Mouse (Mus musculus) ES-Bruce4 (cell line): ENCODE data around the gene Abhd15. TPM values are rescaled to one million over a fixed set of nuclear protein-coding genes. Genes with fewer than 3 reads are reported as not detected.

Experiments
- H3K27ac ChIP-seq: 2 replicates; pipeline ENCODE4 v1.5.1; 2012; ENCODE audit warnings: low read length, inconsistent platforms; ENCODE audit not compliant: insufficient read depth
- H3K27me3 ChIP-seq: 2 replicates; pipeline ENCODE4 v1.6.1; 2012; ENCODE audit warnings: mild to moderate bottlenecking, low read length, inconsistent platforms; ENCODE audit not compliant: control insufficient read depth, poor library complexity, insufficient read depth, severe bottlenecking
- H3K36me3 ChIP-seq: 2 replicates; pipeline ENCODE4 v1.6.1; 2012; ENCODE audit warnings: inconsistent platforms, mild to moderate bottlenecking, low read length, moderate library complexity; ENCODE audit not compliant: control insufficient read depth, poor library complexity, insufficient read depth, severe bottlenecking
- H3K4me1 ChIP-seq: one replicate; pipeline ENCODE4 v1.8.1; 2011; ENCODE audit warnings: low read length; ENCODE audit not compliant: control insufficient read depth, insufficient read depth
- H3K4me3 ChIP-seq: 2 replicates; pipeline ENCODE4 v1.5.1; 2011; ENCODE audit warnings: low read depth, mild to moderate bottlenecking, low read length
- H3K9ac ChIP-seq: 2 replicates; pipeline ENCODE4 v1.6.1; 2012; ENCODE audit warnings: low read depth, mild to moderate bottlenecking, inconsistent platforms; ENCODE audit not compliant: poor library complexity, severe bottlenecking
- H3K9me3 ChIP-seq: replicated peaks from 2 replicates; pipeline ENCODE4 v1.6.1; 2012; ENCODE audit warnings: mild to moderate bottlenecking, low read length, inconsistent platforms; ENCODE audit not compliant: control insufficient read depth, poor library complexity, insufficient read depth, severe bottlenecking
- CTCF ChIP-seq: IDR thresholded peaks from one replicate; pipeline ENCODE4 v1.8.1; 2011; ENCODE audit warnings: low read depth, low read length
- EP300 ChIP-seq: IDR thresholded peaks from 2 replicates; pipeline ENCODE4 v1.6.1; 2011; ENCODE audit warnings: low read depth, low read length; ENCODE audit not compliant: insufficient read depth
- POLR2A ChIP-seq: IDR thresholded peaks from one replicate; pipeline ENCODE4 v1.8.1; 2011; ENCODE audit warnings: low read length; ENCODE audit not compliant: insufficient read depth
- polyA plus RNA-seq: library from polyadenylated mRNA; stranded (reverse); fragments of >200 nt; gene quantifications from 2 replicates; pipeline ENCODE4 v1.2.4, GENCODE M21; 2011; ENCODE audit warnings: low read depth; ENCODE audit not compliant: missing spikeins, insufficient read depth, insufficient read length

The Abhd15 gene
- polyA plus RNA-seq, 1 experiment, result not detected

- H3K36me3 ChIP-seq, result peaks cover 35% of the 10 kb centered on the region
These were observed 9.5 kb upstream of the Abhd15 start for GRCm38 (mm10) chr11:77505291-77505980.

GRCm38 (mm10) chr11:77506273-77506672 is 8.6 kb upstream of the Abhd15 start:
- Histone ChIP-seq H3K27ac (no peak overlapping the region), H3K4me3 (no peak overlapping the region), H3K4me1 (peaks cover 7% of the 10 kb centered on the region), H3K9ac (no peak overlapping the region), H3K27me3 (no peaks in the 10 kb centered on the region), H3K36me3 (peaks cover 30% of the 10 kb centered on the region), H3K9me3 (no peaks in the 10 kb centered on the region)
- no peak for TF ChIP-seq EP300
- TF ChIP-seq CTCF, result no peak
- no peak for TF ChIP-seq POLR2A

More at GRCm38 (mm10) chr11:77505291-77505980, 9.5 kb upstream of the Abhd15 start:
- H3K9ac ChIP-seq, result no peak overlapping the region
- H3K4me3 ChIP-seq, result no peak overlapping the region
- no peak overlapping the region for H3K27ac ChIP-seq
- no peaks in the 10 kb centered on the region for H3K27me3 ChIP-seq
- no peaks in the 10 kb centered on the region for H3K9me3 ChIP-seq
- no peak for TF ChIP-seq POLR2A
- no peak for TF ChIP-seq CTCF
- no peak for TF ChIP-seq EP300
- peaks cover 8% of the 10 kb centered on the region for H3K4me1 ChIP-seq

DNA sequence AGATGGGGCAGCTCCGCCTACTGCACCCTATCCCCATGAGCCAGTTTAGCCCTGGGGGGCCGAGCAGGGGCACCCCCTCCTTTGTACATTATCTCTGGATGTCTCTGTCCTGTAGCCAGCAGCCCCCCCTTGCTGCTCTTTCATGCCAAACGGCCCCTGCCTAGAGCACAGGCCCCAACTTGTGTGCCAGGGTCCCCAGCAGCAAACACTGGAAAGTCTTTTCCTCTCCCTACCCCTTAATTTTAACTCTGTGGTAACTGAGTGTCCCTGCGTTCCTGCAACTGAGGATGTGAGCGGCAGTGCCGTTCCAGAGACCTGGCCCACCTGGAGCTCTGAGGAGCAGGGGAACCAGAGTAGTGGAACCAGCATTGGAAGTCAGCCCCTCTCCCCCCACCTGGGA is 8.0 kb upstream of the Abhd15 start:
- H3K9me3 ChIP-seq, result no peaks in the 10 kb centered on the region
- peaks cover 30% of the 10 kb centered on the region for H3K36me3 ChIP-seq
- H3K4me1 ChIP-seq, result peaks cover 7% of the 10 kb centered on the region
- H3K4me3 ChIP-seq, result no peak overlapping the region
- TF ChIP-seq EP300 (no peak), CTCF (no peak), POLR2A (no peak)
- H3K9ac ChIP-seq, result no peak overlapping the region
- H3K27me3 ChIP-seq, result no peaks in the 10 kb centered on the region
- no peak overlapping the region for H3K27ac ChIP-seq

DNA sequence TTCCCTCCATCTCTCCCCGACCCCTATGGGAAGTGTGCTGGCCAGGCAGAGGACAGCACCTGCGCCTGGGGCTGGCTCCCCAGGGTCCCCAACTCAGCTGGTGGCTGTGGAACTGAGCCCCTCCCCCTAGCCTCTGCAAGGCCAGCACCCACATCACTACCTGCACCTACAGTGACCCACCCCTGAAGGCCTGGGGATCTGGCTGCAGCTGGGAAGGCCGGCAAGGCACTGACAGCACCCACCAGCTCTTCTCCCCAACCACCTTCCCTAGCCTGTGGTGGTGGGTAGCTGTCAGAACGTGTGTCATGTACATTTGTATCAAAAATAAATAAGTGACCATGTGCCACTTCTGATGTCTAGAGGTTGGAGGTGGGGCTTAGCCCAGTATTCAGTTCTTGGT is 7.5 kb upstream of the Abhd15 start:
- no peak overlapping the region for H3K4me3 ChIP-seq

DNA sequence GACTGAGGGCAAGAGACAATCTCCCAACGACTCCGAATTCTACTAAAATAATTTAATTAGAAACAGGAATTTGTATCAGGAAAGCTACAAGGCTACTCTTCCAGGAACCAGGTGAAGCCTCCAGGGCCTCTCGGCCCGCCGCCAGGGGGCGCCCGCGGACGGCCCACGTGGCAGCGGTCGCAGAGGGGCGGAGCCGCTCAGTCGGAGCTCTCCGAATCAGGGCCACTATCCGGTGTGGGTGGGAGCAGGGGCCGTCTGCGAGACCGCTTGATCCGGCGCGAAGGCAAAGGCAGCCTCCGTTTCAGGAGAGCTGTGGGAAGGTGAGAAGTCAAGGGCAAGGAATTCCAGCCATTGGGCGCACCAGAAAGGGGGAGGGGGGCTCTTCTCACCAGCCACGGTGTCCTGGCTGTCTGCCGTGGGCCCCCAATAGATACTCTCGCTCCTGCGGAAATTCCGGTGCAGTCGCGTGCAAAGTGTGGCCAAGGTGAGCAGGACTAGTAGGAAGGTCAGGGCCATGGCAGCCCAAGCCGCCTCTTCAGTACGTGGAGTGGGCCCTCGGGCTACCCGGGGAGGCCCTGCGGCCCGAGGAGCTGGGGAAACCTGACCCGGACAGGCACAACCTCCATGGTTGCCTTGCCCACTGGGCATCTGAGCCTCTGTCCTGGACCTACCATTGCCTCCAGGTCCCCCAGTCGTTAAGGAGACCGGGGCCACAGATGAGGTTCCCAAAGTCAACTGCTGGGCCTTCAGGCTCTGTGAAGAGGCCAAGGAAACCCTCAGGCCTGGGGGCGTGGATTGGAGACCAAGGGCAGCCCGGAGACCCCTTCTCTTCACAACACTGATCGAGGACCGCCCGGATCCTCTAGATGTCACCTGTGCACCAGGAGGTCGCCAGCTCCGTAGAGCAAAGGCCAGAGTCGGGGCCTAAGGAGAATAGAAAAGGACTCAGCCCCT is 6.6 kb upstream of the Abhd15 start:
- no peak overlapping the region for H3K27ac ChIP-seq
- TF ChIP-seq POLR2A, result no peak
- TF ChIP-seq CTCF, result peak; percentile 65
- 0 out of 2 replicates have a peak, but pooled peaks have one; percentile 12 for TF ChIP-seq EP300
- peak overlapping the region; percentile 66 for H3K9ac ChIP-seq
- peak overlapping the region; percentile 61 for H3K4me3 ChIP-seq
- no peaks in the 10 kb centered on the region for H3K27me3 ChIP-seq
- peaks cover 30% of the 10 kb centered on the region for H3K36me3 ChIP-seq
- H3K9me3 ChIP-seq, result no peaks in the 10 kb centered on the region
- H3K4me1 ChIP-seq, result peaks cover 4% of the 10 kb centered on the region

More for the DNA sequence above, 7.5 kb upstream of the Abhd15 start:
- H3K36me3 ChIP-seq, result peaks cover 30% of the 10 kb centered on the region
- TF ChIP-seq EP300, result no peak
- TF ChIP-seq CTCF, result no peak
- no peak for TF ChIP-seq POLR2A
- H3K4me1 ChIP-seq, result peaks cover 7% of the 10 kb centered on the region
- H3K27ac ChIP-seq, result no peak overlapping the region
- H3K27me3 ChIP-seq, result no peaks in the 10 kb centered on the region
- H3K9me3 ChIP-seq, result no peaks in the 10 kb centered on the region
- no peak overlapping the region for H3K9ac ChIP-seq

DNA sequence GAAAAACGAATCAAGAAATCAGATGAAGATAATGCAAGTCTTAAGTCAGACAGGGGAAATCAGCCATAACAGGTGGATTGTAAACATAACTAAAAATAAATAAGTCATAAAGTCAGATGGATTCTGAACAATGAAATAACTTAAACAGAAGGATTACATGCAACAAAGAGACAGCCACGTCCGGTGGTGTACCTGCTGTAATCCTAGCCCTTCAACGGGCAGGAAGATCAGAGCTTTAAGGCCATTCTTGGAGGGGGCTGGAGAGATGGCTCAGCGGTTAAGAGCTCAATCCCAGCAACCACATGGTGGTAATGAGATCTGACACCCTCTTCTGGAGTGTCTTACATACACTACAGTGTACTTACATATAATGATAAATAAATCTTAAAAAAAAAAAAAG is 3.6 kb upstream of the Abhd15 start:
- Histone ChIP-seq H3K4me1 (peaks cover 2% of the 10 kb centered on the region), H3K36me3 (peaks cover 8% of the 10 kb centered on the region), H3K27ac (no peak overlapping the region), H3K9me3 (no peaks in the 10 kb centered on the region), H3K4me3 (no peak overlapping the region), H3K9ac (no peak overlapping the region), H3K27me3 (peaks cover 3% of the 10 kb centered on the region; the same call in 1 of the 2 replicates)
- TF ChIP-seq POLR2A (no peak), CTCF (no peak), EP300 (no peak)
